Mouse (Mus musculus): ENCODE measurements around the gene Shroom3.

Gene Shroom3

DNA sequence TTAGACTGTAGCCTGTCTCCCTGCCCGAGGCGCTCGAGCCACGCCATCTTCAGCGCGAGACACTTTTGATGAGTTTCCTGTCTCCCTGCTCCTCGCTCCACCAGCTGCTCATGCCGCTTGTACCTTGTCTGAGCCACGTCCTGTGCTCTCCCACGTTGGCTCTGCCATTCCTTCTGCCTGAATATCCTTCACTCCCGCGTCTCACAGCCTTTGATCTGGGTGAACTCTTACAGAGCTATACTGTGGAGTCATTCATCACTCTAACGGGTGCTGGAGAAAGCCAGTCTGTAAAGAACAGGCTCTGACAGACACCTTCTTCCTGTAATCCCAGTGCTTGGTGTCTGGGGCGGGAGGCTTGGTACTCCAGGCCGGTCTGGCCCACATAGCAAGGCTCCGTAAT is 248.1 kb downstream of the Shroom3 start:
- no peak for DNase-seq (ENCODE audit: low read depth, low spot score)

DNA sequence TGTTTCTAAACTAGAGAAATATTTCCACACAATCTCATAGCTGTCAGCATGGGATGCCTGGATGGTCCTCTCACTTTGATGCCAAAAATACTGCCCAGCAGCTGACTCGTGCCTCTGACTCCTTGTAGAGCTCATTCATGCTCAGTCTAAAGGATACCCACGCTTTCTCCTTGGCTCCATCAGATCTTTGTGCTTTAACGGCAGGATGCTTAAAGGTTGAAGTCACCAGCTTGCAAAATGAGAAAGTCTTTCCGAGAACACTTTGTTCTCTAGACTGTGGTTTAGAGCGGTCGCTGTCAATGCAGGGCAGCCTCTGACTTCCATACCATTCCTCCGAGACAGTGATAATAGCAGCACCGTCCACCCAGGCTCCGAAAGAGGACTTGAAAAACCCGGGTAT is 249.8 kb downstream of the Shroom3 start:
- peak; percentile 45 for DNase-seq (ENCODE audit: low read depth, low spot score)

DNA sequence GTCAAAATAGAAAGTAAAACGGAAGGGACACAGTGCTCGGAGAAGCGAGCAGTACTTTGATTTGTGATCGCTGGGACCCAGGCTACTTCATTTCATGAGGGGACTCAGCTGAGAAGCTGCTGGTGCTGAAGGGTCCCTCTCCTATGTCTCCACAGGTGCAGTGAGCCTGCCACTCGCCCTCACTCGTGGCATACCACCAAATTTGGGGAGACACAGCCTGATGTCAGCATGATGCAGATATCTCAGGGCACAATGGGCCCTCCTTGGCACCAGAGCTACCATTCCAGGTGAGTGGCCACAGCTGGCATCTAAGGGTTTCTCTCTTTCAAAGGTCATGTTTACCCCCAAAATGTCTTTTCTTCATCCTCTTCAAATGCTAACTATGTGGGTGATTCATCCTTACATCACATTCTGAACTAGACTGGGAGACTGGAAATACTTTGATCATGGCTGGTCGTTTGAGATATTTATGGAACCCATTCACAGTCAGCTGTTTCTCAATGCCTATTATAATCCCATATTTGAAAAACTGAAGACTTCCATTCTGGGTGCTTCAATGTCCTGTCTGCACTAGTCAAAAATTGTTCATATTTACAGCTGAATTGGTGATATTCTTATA is 250.5 kb downstream of the Shroom3 start:
- DNase-seq (ENCODE audit: low read depth, low spot score), result peak; percentile 41

DNA sequence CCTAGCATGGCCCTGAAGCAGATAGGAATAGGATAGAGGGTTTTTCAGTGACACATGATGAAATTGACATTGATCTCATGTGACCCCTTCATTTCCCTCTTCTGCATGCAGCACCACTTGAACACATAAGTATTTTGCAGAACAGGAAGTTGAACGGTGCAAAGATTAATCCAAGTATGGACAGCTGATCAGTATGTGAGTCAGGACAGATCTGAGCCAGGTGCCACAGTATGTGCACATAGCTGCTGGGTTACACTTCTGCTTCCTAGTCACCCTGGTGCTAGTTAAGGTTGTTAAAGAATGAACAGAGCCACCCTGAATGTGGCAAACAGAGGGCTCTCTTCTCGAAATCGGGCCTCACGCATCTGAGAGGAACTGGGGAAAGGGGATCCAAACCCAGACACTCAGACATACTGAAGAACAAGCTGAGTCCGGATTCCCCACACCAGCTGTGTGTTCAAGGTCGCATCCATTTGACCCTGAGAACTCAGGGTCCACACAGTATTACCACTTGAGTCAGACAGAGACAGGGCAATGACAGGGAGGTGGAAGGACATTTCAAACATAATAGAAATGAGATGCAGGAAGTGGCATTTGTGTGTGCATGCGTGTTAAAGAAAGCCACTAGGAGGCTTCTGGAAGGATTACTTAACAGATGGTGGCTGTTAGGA is 251.2 kb downstream of the Shroom3 start:
- DNase-seq (ENCODE audit: low read depth, low spot score), result no peak

DNA sequence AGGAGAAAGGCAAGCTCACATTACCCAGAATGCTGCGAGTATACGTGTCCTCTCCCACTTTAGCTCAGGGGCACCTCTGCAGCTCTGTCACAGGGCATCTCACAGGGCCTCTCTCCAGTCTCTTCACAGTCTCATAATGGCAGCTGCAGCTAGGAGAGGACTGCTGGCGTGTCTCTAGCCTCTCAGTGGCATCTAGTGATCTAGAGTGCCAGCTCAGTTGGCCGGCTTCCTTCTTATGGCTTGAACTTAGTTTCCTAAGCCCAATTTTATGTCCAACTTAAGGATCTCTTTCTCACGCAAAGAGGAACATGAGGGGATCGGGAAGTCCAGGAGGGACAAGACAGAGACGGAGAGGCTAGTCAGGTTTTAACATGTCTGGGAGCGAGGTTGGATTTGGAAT is 252.6 kb downstream of the Shroom3 start:
- DNase-seq (ENCODE audit: low read depth, low spot score), result no peak

DNA sequence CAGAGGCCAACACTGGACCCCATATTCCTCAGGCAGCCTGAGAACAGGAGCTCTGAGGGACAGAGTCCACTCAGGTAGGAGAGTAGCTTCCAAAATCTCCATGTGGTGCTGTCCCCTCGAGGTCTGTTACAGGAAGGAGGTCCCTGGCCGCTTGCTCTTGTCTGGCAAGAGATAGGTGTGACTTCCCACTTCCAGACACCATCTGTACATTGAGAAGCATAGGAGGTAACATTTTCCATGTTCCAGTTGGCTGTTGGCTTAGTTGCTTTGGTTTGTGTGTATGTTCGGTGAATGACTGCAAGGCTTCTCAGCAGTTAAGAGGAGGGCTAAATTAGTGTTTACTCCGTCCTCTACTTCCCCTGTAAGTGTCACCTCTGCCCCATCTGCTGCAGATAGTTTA is 254.5 kb downstream of the Shroom3 start:
- peak; percentile 63 for DNase-seq (ENCODE audit: low read depth, low spot score)

DNA sequence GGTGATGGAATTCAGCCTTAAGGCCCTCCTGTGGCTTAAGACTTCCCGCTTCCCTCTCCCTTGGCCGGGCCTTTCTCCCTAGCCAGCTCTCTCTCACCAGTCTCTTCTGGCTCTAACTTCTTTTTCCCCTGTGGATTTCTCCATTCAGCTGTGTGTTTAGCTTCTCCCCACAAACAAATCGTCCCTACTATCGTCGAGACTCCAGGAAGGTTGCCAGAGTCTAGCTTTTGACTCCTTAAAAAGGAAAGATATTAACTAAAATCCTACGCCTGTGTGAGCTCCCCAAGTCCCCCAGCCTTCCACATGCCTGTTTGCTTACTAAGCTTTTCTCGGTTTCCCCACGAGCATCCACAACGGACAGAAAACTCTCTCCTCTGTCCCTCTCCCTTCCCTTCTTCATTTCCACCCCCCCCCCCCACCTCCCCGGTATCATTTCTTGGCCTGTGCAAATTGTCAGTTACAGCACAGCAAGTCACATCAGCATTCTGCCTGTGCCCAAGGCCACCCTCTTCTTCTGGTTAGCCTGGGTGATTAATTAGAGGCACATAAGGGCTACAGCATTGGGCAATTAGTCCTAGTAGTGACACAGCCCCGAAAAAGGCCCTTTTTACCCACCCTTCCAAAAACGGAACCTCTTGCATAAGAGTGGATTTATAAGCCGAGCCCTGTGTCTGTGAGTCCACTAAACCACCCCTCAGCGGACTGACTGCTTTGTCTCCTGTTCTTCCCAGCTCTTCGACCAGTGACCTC is 256.2 kb downstream of the Shroom3 start:
- DNase-seq (ENCODE audit: low read depth, low spot score), result no peak

DNA sequence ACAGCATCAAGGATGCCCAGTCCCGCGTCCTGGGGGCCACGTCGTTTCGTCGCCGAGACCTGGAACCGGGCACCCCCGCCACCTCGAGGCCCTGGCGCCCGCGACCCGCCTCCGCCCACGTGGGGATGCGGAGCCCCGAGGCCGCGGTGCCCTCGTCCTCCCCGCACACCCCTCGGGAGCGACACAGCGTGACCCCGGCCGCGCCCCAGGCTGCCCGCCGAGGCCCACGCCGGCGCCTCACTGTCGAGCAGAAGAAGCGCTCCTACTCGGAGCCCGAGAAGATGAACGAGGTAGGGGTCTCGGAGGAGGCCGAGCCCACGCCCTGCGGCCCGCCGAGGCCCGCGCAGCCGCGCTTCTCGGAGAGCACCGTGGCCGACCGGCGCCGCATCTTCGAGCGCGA is 258.9 kb downstream of the Shroom3 start:
- DNase-seq (ENCODE audit: low read depth, low spot score), result no peak

DNA sequence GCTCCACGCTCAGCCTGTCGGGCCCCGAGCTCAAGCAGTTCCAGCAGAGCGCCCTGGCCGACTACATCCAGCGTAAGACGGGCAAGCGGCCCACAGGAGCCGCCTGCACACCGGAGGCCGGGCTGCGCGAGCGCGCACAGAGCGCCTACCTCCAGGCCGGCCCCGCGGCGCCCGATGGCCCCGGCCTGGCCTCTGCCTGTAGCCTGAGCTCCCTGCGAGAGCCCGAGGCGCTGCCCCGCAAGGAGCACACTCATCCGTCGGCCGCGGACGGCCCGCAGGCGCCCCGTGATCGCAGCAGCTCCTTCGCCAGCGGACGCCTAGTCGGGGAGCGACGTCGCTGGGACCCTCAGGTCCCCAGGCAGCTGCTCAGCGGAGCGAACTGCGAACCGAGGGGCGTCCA is 259.3 kb downstream of the Shroom3 start:
- DNase-seq (ENCODE audit: low read depth, low spot score), result no peak

DNA sequence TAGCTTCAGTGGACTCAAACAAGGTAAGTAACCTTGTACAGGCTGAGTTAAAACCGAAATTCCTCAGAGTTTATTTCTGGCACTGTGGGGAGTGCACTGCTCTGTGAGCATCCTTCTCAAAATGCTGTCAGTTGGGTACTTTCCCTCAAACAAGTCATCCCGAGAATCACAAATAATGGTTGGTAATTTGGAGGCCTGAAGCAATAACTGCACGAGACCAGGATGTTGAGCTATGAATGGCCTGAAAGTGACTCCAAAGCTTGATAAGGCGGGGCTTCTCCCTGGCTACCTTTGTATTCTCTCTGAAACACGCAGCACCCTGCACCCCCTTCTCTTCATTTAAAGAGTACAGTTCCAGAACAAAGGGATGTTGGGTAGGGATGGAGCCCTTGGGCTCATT is 261.6 kb downstream of the Shroom3 start:
- no peak for DNase-seq (ENCODE audit: low read depth, low spot score)

DNA sequence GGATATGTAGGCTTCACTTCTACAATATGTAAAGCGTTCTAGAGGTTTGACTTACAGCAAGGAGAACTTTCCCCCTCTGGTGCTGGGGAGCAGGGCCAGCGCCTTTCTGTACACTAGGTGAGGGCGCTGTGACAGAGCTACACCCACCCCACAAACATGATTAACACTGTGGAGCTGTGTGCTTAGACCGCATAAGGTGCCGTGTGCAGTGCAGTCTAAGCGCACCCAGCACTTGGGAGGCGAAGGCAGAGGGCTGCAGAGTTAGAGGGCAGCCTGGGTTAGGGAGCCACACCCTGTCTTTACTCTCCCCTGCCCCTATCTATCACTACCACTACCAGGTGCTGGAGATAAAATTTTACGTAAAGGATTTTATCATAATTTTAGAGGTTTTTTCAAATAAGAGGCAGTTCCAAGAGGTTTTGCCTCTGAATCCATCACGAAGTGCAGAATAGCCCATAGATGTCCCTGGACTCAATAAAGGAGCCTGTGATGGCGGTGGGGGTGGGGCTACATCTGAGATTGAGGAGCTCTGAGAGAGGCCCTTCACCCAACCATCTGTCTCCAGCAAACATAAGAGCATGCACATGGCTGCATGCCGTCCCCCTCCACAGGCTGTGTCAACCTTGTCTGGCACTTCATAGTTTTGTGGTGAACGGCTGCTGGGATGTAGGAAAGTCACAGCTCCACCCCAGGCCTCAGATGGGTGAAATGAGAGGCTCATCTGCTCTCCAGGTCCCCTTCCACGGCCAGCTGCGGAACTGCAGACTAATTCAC is 265.9 kb downstream of the Shroom3 start:
- no peak for DNase-seq (ENCODE audit: low read depth, low spot score)

DNA sequence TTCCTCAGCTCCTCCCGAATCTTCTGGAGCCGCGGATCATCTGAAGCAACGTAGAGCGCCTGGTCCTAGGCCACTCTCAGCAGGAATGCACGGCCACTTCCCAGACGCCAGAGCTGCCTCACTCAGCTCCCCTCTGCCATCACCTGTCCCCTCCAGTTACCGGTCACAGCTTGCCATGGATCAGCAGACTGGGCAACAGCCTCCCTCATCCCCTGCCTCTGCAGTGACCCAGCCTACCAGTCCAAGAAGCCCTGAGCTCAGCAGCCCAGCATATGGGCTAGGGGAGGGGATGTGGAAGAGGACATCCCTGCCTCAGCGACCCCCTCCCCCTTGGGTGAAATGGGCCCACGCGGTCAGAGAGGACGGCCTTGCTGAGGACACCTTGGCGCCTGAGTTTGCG is 267.3 kb downstream of the Shroom3 start:
- DNase-seq (ENCODE audit: low read depth, low spot score), result no peak

DNA sequence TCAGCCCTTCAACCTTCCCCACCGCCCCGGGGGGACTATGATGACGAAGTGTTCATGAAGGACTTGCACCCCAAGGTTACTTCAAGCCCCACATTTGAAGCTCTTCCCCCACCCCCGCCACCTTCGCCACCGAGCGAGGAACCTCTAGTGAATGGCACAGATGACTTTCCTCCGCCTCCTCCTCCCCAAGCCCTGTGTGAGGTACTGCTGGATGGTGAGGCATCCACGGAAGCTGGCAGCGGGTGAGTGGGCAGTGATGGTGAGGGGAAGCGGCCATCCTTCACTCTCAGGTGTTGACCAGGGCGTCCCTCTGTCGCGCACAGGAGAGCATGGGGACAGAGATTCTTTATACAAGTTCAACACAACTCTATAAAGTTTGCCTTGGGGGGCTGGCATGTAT is 267.8 kb downstream of the Shroom3 start:
- DNase-seq (ENCODE audit: low read depth, low spot score), result peak; percentile 49

DNA sequence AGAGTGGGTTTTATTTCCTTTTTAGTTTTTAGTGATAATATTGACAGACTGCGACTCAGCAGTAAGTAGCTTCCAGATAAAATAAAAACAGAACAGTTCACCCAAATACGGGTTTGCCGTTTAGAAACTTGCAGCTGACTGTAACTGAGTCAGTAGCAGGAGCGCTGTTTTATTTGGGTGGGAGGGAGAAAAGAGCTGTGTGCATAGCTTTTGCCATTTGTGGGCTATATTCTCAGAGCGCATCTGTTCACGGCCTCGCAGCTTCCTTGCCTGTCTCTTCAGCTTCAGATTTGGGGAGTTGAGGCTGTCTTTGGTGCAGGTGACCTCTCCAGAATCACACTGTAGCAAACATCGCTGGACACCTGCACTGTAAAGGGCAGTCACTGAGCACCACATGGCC is 270.6 kb downstream of the Shroom3 start:
- peak; percentile 64 for DNase-seq (ENCODE audit: low read depth, low spot score)

DNA sequence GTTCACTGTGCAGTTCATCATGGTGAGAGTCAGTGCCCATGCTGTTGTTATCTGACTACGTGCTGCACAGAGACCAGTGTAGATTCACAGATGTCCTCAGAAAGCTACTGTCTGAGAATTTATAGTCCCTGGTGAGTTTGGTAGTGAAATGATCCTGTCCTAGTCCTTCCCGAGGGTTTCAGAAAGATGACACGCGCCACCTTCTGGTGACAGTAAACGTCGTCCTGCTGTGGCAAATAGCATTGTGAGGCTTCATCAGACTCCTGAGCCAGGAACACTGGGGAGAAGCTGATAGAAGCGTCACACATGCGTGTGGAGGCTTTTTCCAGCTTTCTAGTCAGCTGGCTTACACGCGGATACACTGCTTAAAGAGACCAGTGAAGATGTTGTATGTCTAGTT is 271.1 kb downstream of the Shroom3 start:
- peak; percentile 94 for DNase-seq (ENCODE audit: low read depth, low spot score)

DNA sequence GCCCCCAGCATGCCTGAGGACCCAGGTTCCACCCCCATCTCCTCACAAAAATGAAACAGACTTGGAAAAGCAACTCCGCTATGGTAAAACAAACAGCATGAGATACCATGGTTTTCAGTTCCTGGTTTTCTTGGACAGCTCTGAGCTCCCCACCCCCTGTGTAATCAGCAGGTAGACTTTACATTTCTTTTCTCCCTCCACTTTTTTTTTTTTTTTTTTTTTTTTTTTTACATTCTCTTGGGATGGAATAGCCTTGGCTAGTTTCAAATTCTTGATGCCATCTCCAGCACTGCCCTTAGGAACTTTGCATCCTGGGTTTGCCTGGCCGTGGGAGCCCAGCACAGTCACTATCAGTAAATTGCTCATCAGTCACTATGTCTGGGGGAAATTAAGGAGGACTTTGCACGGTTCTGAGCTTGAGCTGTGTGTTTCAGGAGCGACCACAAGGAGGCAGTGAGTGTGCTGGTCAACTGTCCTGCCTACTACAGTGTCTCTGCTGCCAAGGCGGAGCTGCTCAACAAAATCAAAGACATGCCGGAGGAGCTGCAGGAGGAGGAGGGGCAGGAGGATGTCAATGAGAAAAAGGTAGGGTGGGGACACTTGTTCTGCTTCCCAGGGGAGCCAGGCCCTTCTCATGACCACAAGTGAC is 271.7 kb downstream of the Shroom3 start:
- DNase-seq (ENCODE audit: low read depth, low spot score), result peak; percentile 66

DNA sequence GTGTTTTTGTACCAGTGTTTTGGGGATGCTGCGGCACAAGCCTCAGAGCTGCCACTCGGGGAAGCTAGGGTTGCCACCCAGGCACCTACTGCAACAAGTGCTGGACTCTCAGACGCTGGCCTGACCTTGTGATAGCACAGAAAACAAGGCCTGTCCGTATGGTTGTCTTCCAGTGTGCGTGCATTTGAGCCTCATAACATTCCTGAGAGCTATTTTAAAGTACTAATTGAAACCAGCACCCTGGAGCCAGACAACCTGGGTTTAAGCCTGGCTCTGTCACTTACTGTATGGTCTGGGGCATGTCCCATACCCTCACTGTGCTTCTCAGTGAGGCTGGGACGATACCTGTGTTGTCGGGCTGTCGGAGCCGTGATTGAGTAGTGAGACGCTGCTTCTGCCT is 276.1 kb downstream of the Shroom3 start:
- no peak for DNase-seq (ENCODE audit: low read depth, low spot score)

DNA sequence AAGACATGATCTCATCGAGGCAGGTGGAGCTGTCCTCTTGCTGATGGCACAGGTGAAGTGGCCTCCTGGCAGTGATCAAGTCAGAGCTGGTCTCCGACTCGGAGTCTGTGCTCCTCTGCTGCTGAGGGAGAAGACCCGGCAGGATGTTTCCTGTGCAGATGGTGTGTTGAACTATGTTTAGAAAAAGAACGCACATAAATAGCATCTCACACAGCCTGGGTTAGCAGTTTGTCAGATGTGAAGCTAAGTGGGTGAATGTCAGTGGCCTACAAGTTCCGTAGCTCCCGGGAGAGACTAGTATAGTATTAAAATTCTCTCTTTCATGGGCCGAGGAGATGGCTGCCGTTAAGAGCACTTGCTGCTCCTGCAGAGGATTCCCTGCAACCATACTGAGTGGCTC is 276.5 kb downstream of the Shroom3 start:
- DNase-seq (ENCODE audit: low read depth, low spot score), result peak; percentile 88

DNA sequence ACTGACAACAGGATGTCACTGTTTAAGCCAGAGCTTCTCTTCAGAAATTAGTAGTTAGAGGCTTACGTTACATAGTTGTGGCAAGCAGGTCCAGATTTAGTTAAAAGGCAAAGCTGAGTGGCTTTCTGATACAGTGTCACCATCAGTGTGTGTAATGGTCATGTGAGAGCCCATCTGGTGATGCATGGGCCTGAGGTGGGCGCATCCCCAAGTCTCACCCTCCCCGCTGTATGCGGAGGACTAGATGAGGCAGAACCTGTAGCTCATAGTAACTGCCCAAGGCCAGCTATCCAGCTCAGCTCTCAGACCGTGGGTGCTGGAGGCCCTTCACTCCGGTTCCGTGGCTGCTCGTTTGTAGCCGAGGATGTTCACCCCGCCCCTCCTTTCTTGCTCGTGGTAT is 278.1 kb downstream of the Shroom3 start:
- DNase-seq (ENCODE audit: low read depth, low spot score), result no peak

DNA sequence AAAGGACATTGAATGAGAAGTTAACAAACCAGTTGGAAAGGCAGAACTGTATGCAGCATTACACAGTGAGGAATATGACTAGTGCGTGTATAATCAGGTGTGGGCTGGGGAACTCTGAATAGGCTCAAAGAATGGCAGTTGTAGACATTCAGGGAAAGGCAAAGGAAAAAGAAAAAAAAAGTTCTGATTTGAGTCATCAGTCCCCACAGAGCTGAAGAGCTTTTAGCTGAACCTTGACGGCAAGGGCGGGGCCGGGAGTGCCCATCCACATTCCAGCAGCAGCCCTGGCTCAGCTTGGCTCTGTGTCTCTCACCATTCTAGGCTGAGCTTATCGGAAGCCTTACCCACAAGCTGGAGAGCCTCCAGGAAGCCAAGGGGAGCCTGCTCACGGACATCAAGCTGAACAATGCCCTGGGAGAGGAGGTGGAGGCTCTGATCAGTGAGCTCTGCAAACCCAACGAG is 278.6 kb downstream of the Shroom3 start:
- peak; percentile 48 for DNase-seq (ENCODE audit: low read depth, low spot score)

DNA sequence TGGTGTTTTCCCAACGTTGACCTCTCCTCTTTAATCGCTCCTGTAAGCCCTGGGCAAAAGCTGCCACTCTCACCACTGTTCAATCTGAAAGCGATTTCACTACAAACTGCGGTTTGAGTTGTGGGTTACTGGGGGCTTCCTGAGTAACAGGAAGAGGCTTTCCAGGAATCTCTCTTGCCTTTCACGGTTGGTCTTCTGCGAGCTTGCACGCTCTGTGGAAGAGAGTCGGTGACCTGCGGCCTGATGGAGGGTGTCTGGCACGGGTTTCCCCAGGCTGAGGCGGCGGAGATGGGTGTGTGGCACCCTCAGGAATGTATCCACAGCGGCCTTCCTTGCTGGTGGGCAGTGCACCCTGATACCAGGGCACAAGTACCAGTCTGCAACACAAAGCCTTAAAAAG is 281.5 kb downstream of the Shroom3 start:
- DNase-seq (ENCODE audit: low read depth, low spot score), result no peak

DNA sequence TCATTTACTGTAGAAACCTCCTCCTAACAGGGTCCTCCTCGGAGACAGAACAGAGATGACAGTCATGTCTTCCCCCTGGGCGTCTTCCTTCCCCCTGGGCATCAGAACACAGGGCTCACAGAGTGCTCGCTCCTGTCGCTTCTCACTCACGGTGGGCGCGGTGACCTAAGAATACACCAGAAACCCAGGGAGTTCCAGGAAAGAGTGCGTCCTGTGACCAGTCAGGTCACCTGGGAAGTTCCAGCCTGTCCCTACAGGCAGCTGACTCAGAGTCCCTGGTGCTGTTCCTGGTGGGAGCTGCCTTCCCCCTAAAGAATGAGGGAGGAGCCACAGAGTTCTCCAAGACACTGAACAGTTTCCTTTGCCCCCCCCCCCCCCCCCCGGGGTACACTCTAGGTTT is 283.9 kb downstream of the Shroom3 start:
- DNase-seq (ENCODE audit: low read depth, low spot score), result no peak
